Mouse (Mus musculus): Measurements from ENCODE around the gene Cmc2.

DNA sequence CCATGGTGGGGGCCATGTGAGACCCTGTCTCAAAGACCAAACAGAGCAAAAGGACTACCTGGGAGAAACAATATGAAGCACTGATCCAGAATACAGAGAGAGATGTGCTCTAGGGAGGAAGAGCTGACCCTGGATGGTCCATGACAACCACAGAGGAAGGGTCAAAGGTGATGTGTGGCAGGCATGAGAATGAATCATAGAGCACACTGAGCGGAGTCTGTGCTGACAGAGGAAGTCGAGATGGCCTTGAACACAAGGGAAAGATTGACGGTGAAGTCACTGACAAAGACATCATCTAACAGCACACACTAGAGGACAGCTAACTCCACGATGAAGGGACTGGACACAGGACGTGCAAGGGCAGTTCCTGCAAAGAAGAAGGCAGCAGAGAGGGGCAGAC is 29.8 kb downstream of the Cmc2 start:
- TF ChIP-seq CTCF (IDR thresholded peaks at IDR 0.05; ENCODE audit: control insufficient read depth, insufficient read depth, insufficient read length), result no peak
- TF ChIP-seq USF1 (IDR thresholded peaks at IDR 0.05; ENCODE audit: low read depth), result no peak
- TF ChIP-seq MAX (IDR thresholded peaks at IDR 0.05), result no peak
- no peak for TF ChIP-seq MYOD1 (IDR thresholded peaks at IDR 0.05; ENCODE audit: control insufficient read depth, insufficient read length, low read depth)
